In genomic region chr2:138294286-138294685, GRCm38 (mm10) we compare ENCODE assay signal across 9 mouse cellular contexts.
"Had no signal": no experiment of that assay in that cellular context is flagged by ENCODE, and none has a peak within 500 bp of the region (broad histone marks: within the 10 kb centered on the region; RNA-seq: fewer than 3 reads in every experiment).

No protein-coding gene starts in this region.

- H3K27ac ChIP-seq: intestine, embryonic 15.5 days; limb, embryonic 13.5 days; liver, embryonic 13.5 days; midbrain, embryonic 12.5 days had no signal

- H3K9me3 ChIP-seq: intestine, embryonic 15.5 days; limb, embryonic 13.5 days; liver, embryonic 13.5 days; midbrain, embryonic 12.5 days had no signal

- H3K4me1 ChIP-seq: intestine, embryonic 15.5 days; limb, embryonic 13.5 days; liver, embryonic 13.5 days; midbrain, embryonic 12.5 days had no signal

- DNase-seq: left cerebral cortex, postnatal 4 days; liver, embryonic 13.5 days; lung, adult 18-20 months; right cerebral cortex, adult 18-20 months; right cerebral cortex, postnatal 25 days; thymus, postnatal 36 days had no signal

- H3K27me3 ChIP-seq: intestine, embryonic 15.5 days; limb, embryonic 13.5 days; liver, embryonic 13.5 days; midbrain, embryonic 12.5 days had no signal

- H3K4me3 ChIP-seq: intestine, embryonic 15.5 days; limb, embryonic 13.5 days; liver, embryonic 13.5 days; midbrain, embryonic 12.5 days had no signal

- H3K9ac ChIP-seq: intestine, embryonic 15.5 days; limb, embryonic 13.5 days; liver, embryonic 13.5 days; midbrain, embryonic 12.5 days had no signal

- H3K4me2 ChIP-seq: intestine, embryonic 15.5 days; limb, embryonic 13.5 days; liver, embryonic 13.5 days; midbrain, embryonic 12.5 days had no signal

- ATAC-seq: intestine, embryonic 15.5 days had no signal

- H3K36me3 ChIP-seq: intestine, embryonic 15.5 days; limb, embryonic 13.5 days; liver, embryonic 13.5 days; midbrain, embryonic 12.5 days had no signal
